Mouse (Mus musculus) bone marrow, adult 2 months (tissue): ENCODE results near the gene Csrnp3.

Experiments
- CTCF ChIP-seq: fragments of 200-500 bp; IDR thresholded peaks from 2 replicates; pipeline ENCODE4 v1.5.1; 2011; ENCODE audit warnings: low read length, control low read depth; ENCODE audit not compliant: control insufficient read depth, insufficient read depth
- POLR2A ChIP-seq: fragments of 200-500 bp; IDR thresholded peaks from 2 replicates; pipeline ENCODE4 v1.6.1; 2011; ENCODE audit warnings: low read depth, mild to moderate bottlenecking, control low read depth, low read length, borderline replicate concordance; ENCODE audit not compliant: control insufficient read depth

GRCm38 (mm10) chr2:65985706-65986105 lies 140.1 kb downstream of the Csrnp3 start:
- no peak for TF ChIP-seq CTCF
- no peak for TF ChIP-seq POLR2A
